Mouse (Mus musculus): ENCODE data around the gene Uhrf1bp1.

- TF ChIP-seq POLR2A (IDR thresholded peaks at IDR 0.05; ENCODE audit: extremely low read depth, insufficient read depth, low read length) = no peak
- TF ChIP-seq CTCF (IDR thresholded peaks at IDR 0.05; ENCODE audit: extremely low read depth, insufficient read depth, low read length) = no peak
Observed at GRCm38 (mm10) chr17:27814606-27815005, 41.6 kb upstream of the Uhrf1bp1 start.

All from cortical plate, adult 2 months (tissue).